Mouse (Mus musculus) cerebellum, postnatal 10 days (tissue): ENCODE measurements around the gene Tor1aip1.

ENCODE experiments used
- DNase-seq, 2 experiments: peaks; one replicate each; pipeline ENCODE4 v3.0.0; 2021; ENCODE audit warnings: mixed read lengths in 2 of 2

Gene Tor1aip1

GRCm38 (mm10) chr1:156028340-156028975 is 7.8 kb downstream of the Tor1aip1 start:
- DNase-seq: no peak

GRCm38 (mm10) chr1:156027849-156028248 is 8.4 kb downstream of the Tor1aip1 start:
- DNase-seq: no peak

DNA sequence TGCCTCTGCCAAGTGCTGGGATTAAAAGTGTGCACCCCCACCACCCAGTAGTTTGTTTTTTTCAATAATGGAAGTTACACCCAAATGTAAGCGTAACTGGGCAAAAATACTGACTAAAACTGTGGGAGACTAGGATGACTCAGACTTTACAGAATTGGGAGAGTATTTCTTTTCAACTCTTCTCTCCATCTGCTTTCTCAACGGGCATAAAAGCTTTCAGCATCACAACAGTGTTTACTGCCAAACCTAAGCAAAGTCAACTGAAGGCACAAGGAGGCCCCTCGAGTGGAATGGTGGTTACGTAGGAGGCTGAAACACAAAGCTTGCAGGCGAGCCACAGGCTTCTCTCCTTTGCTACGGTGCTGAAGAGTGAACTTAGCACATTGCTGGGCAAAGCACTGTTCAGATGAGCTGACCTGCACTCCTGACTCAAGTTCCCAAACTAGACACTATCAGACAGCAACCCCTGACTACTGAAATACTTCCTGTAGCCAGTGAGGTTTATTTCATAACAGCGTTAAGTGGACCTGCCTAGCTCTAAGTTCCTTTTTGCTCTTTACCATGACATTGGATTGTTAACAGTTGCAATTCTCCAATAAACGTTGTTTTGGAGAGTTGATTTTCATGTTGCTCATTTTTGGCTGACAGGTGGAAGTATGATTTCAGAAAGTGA is 11.3 kb downstream of the Tor1aip1 start:
- no peak for DNase-seq

GRCm38 (mm10) chr1:156020402-156020801 is 15.9 kb downstream of the Tor1aip1 start:
- no peak for DNase-seq

GRCm38 (mm10) chr1:156019800-156020199 is 16.5 kb downstream of the Tor1aip1 start:
- peak in 1 of 2 experiments; percentile 16 for DNase-seq

DNA sequence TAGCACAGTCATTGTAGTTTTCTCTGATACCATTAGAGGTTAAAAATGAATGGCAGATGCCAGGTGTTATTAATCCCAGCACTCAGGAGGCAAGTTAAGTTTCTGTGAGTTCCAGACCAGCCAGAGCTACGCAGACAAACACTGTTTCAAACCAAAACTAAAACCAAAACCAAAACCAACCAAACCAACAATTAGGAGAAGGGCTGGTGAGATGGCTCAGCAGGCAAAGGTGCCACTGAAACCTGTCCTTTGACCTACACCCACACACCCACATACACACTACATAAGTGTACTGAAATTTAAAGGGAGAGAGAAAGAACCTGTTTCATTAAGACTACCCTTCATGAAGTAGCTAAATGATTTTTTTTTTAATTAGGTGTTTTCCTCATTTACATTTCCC is 27.3 kb downstream of the Tor1aip1 start:
- no peak for DNase-seq

DNA sequence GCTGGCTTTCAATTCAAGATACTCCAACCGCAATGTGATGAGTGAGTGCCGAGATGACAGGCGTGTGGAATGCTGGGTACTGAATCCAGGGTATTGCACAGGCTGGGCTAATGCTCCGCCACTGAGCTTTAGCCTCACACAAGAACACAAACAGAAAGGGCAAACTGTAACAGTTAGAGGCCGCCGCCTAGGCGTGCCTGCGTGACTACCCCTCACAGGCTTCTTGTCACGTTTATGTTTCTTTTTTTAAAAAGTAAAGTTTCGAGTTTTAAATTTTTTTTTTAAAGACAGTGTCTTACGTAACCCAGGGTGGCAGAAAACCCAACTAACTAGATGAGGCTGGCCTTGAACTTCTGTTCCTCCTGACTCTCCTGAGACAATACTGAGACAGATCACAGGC is 30.4 kb downstream of the Tor1aip1 start:
- DNase-seq: no peak

DNA sequence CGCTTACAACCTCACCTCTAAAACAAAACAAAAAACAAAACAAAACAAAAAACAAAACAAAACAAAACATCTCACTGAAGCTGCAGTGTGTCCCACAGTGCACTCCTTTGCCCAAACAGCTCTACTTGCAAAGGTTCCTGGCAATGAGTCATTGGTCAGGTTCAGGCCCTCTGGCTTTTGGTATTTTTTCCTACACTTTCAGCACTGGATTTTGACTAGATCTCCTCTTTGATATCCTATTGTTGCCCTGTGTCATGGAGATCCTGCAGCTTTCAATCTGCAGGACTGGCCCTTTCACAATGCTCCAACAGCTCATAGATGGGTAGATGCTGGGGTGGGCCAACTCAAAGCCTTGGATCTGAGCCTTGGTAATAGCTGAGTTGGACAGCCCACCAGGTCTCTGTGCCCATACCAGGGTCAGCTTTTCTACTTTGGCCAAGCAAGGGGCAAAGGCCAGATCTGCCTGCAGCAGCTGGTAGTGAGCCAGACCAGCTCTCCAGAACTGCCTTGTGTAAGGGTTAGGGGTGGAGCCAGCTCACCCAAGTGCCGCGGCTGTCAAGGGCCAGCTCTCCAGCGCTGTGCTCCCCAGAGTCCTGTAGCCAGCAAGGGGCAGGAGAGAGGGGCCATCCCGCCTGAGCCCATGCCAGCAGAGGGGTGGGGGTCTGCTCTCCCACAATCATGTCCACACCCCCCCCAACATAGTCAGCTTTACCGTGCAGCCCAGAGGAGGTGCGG is 32.9 kb downstream of the Tor1aip1 start:
- peak; percentile 16 to 45 for DNase-seq

- DNase-seq: no peak
These were observed 33.9 kb downstream of the Tor1aip1 start for GRCm38 (mm10) chr1:156002366-156002765.

- no peak for DNase-seq
These were observed 40.7 kb downstream of the Tor1aip1 start for GRCm38 (mm10) chr1:155995612-155996011.

- no peak for DNase-seq
These were observed 41.8 kb downstream of the Tor1aip1 start for GRCm38 (mm10) chr1:155994524-155994923.

GRCm38 (mm10) chr1:155990391-155990790 is 45.9 kb downstream of the Tor1aip1 start:
- DNase-seq: no peak

GRCm38 (mm10) chr1:155989387-155989786 is 46.9 kb downstream of the Tor1aip1 start:
- DNase-seq: peak; percentile 73 to 75

DNA sequence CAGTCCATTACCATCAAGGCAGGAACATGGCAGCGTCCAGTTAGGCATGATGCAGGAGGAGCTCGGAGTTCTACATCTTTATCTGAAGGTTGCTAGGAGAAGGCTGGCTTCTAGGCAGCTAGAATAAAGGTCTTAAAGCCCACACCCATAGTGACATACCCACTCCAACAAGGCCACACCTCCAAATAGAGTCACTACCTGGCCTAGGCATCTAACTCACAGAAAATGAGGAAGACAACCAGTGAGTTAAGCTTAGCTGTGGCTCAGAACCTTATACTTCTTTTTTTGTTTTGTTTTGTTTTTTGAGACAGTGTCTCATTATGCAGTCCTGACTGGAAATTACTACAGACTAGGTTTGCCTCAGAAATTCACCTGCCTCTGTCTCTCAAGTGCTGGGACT is 48.7 kb downstream of the Tor1aip1 start:
- no peak for DNase-seq

DNA sequence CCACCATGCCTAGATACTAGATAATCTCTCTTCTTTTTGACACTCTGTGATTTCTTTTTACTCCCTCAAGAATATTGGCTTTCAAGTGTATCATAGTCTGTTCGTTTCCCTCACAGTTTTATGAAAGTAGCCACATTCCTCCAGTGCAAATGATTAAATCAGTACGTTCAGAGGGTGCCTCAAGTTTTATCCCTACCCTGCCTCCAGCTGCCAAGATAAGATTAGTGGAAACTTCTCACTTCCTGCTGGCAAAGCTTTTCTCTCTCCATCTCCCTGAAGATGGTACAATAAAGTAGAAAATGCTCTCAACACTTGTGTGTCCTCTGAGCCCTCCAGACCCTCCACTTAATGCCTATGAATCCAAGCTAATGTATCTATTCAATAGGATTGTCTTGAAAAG is 61.3 kb downstream of the Tor1aip1 start:
- DNase-seq: no peak

- peak in 1 of 2 experiments; percentile 24 for DNase-seq
These were observed 62.4 kb downstream of the Tor1aip1 start for GRCm38 (mm10) chr1:155973719-155974379.

GRCm38 (mm10) chr1:155973068-155973718 is 63.1 kb downstream of the Tor1aip1 start, which contains the start of gene Cep350:
Cep350 (minus strand) TSS chr1:155973255.
- peak; percentile 99 for DNase-seq

GRCm38 (mm10) chr1:155972146-155973067 is 63.9 kb downstream of the Tor1aip1 start:
- peak; percentile 23 to 34 for DNase-seq
